Mouse (Mus musculus): ENCODE results near the gene AI854703.

AI854703 gene

DNA sequence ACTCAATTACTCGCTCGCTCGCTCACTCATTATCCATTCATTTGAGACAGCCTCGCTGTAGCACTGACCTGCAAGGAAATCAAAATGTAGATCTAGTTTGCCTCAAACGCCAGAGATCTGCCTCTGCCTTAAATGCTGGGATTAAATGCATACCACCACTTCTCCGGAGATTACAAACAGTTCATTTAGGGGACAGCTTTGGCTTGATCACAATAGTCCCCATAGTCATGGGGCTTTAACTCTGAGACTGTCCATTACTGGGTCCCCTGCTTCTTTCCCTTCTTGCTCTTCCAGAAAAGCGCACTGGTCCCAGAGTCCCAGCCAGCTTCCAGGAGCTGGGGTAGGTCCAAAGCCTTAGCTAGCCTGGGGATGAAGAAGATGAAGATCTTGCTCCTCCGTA, at the start of gene AI854703:
TSS of gene AI854703 (plus strand) at position 301 of the 400 bp plus-strand sequence.
- in situ Hi-C loops (cut with MboI, MseI): no loop called here

GRCm38 (mm10) chr6:48578736-48579135, 47.8 kb upstream of the AI854703 start:
- in situ Hi-C loops (cut with MboI, MseI): no loop called here

DNA sequence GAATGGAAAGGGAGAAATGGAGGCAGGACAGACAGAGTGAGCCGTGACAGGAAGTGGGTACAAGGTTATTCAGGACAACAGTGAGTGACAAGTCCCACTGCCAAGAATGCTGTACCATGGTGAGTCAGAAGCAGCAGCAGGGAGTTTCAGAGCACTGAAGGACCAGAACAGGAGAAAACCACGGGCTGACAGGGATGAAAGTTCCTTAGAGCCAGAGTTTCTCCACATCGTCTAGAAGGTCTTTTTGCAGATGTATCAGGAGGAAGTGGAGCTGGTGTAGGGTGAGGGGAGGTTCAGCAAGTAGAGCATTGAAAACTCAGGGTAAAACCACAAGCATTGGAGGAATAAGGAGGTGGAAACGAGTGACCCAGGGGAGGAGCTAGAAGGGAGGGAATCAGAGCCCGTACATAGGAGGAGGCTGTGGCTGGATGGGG, 47.3 kb upstream of the AI854703 start:
- in situ Hi-C loops (cut with MboI, MseI): no loop called here

DNA sequence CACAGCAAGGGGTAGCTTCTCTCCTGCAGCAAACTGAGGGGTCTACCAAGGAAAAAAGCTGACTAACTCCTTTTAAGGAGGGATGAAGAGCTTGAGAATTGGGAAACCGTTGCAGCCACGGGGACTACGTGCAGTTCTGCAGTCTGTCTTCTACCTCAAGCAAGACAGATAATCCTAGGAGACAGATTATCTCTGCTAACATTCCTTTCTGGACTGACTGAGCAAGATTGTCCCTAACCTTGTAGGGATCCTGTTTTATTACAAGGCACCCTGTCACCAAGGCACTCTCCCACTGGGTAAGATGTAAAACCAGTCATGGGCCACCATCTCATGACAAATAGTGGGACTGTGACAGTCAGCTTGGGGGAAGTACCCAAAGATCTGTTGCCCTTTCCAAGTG, 45.3 kb upstream of the AI854703 start:
- in situ Hi-C loops (cut with MboI, MseI): no loop called here

DNA sequence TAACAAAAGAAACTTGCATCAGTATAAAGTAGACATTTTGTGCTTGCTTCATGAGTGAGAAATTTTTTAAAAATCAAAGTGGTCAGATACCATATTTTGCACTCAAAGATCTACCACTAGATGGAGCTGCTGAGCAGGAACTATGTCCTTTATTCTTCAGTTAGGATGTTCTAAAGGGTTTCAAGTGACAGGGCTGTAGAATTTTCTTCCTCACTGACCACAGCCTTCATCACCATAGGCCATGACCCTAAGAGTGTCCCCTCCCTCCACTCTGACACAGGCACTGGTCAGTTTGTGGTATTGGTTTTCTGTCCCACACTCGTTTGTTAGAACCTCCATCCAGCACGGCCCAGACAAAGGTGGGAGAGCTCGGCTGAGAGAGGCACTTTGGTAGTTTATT, 44.5 kb upstream of the AI854703 start:
- in situ Hi-C loops (cut with MboI, MseI): no loop called here

- in situ Hi-C loops (cut with MboI, MseI): loop anchor here (5.0 kb wide), 1 partner anchor 77 kb away; no protein-coding TSS in a partner anchor
These were observed 37.3 kb upstream of the AI854703 start, which contains the start of gene Gm45021 for GRCm38 (mm10) chr6:48589194-48589750. TSS of gene Gm45021 (plus strand) at chr6:48589610.

DNA sequence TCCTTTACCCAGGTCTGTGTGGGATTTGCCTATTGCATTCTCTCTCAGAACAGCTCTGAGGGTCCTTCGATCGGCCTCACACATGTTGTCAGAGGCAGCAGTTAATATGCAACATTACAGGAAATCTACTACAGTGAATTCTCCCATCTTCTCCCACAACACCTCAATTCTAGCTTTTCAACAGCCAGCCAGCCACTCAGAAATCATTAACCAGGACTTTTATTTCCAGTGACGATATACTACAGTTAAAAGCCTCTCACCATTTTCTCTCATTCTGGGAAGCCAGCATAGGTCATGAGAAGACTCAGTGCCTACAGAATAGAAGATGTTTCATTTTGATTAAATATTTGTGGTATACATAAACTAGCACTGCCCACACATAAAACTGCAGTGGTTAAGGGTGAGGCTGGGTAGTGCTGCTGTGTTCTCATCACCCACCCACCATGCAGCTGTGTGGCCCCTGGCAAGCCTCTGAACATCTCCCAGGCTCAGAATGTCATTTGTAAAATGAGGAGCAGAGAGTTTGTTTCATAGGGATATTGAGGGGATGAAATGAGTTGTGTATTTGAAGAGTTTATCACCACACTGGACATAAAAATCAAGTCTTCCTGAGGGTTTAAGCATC, 35.2 kb upstream of the AI854703 start:
- in situ Hi-C loops (cut with MboI, MseI): no loop called here

GRCm38 (mm10) chr6:48591871-48592270, 34.7 kb upstream of the AI854703 start:
- in situ Hi-C loops (cut with MboI, MseI): no loop called here

DNA sequence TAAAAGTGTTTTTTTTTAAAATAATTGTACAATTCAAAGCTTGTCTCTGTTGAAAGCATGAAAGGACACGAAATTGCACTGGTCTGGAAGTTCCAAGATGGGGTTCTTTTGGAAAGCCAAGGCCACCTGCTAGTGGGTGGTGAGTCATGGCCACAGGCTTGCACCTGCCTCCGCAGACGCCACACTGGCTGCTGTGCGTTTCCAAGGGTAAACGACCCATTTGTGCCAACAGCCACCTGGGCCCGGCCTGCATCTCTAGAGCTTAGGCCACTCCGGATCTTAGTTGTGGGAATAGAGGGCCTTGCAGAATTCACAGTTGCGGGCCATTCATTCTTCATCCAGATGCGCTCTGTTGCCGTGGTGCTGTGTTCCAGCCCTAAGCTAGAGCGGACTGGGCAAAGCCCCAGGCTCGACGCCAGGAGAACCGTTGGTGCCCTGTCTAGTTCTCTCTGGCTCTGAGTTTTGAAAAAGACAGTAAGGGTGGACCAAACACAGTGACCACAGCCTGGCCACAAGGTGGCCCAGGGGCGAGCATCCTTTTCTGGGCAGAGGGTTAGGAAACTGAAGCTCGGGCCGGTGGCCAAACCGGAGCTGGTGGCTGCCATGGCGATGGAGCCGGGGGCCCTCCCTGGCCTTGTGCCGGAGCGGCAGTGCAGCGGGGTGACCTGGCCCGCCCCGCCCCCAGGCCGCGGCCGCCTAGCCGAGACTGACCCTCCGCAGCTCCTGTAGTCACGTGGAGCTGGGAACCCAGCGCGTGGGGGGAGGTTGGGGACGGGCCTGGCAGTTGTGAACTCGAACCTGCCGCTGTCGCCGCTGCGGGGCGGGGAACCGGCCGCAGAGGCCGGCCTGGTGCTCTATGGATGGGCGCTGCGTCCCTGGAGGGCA, 33.2 kb upstream of the AI854703 start, which contains the start of the genes Repin1 and Gm44965:
TSS of gene Repin1 (plus strand) at position 726 of the 885 bp plus-strand sequence.
TSS of gene Gm44965 (plus strand) at position 784 of the 885 bp plus-strand sequence.
- in situ Hi-C loops (cut with MboI, MseI): no loop called here

DNA sequence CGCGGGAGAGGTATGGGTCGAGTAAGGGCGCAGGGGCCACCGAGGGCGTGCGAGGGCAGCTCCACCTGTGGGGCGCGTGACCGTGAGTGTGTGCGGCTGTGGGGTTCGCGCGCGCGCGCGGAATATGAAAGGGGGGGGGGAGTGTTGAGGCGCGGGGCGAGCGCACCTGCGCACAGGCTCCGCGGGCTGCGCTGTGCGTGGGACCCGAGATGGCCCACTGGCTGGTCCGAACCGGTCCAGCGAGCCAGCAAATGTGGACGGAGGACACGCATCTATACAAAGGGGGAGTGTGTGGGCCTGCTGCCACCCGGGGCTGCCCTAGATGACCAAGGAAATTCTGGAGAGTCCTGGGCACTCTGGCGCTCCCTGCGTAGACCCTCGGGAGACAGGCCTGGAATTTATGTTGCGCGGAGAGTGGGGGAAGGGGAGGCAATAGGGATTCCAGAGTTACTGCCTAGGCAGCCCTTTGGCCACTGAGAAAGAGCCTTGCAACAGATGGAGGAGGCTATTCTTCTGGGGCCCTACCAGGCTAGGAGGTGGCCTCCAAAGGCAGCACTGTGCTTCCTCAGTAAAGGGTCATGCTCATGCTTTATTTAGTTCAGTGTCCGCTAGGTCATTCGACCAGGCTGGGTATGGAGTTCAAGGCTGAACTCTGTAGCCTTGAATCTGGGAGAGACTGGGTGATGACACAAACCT, 32.4 kb upstream of the AI854703 start:
- in situ Hi-C loops (cut with MboI, MseI): no loop called here

- in situ Hi-C loops (cut with MboI, MseI): no loop called here
These were observed 31.3 kb upstream of the AI854703 start for GRCm38 (mm10) chr6:48595278-48595677.

DNA sequence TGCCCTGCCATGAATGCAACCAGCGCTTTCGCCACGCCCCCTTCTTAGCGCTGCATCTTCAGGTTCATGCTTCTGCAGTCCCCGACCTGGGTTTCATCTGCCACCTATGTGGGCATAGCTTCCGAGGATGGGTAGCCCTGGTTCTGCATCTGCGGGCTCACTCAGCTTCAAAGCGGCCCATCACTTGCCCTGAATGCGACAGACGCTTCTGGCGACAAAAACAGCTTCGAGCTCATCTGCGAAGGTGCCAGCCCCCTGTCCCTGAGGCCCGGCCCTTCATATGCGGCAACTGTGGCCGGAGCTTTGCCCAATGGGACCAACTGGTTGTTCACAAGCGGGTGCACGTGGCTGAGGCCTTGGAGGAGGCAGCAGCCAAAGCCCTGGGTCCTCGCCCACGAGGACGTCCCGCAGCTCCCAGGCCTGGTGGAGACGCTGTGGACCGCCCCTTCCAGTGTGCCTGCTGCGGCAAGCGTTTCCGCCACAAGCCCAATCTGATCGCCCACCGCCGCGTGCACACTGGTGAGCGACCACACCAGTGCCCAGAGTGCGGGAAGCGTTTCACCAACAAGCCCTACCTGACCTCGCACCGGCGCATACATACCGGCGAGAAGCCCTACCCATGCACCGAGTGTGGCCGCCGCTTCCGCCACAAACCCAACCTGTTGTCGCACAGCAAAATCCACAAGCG, 29.9 kb upstream of the AI854703 start:
- in situ Hi-C loops (cut with MboI, MseI): no loop called here

GRCm38 (mm10) chr6:48597233-48597625, 29.3 kb upstream of the AI854703 start:
- in situ Hi-C loops (cut with MboI, MseI): no loop called here

DNA sequence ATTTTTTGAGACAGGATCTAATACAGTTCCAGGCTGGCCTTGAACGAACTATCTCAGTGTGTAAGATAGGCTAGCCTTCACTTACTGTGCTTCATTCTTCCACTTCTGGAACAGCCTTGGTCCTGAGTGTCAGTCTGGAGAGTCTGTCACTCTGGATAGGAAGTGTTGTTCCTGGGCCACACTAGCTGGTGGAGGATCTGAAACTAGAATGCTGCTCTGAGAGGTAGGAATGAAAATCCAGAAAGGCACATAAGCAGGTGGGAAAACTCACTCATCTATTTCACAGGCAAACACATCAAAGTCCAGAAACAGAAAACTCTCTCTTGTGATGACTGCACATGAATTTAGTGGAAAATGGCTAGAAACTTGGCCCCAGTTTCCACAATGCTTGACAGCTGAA, 26.0 kb upstream of the AI854703 start:
- in situ Hi-C loops (cut with MboI, MseI): no loop called here

- in situ Hi-C loops (cut with MboI, MseI): no loop called here
These were observed 25.1 kb upstream of the AI854703 start, which contains the start of gene Zfp775 for GRCm38 (mm10) chr6:48601271-48602079. TSS of gene Zfp775 (plus strand) at chr6:48602063.

GRCm38 (mm10) chr6:48602080-48602741, 24.4 kb upstream of the AI854703 start:
- in situ Hi-C loops (cut with MboI, MseI): no loop called here

DNA sequence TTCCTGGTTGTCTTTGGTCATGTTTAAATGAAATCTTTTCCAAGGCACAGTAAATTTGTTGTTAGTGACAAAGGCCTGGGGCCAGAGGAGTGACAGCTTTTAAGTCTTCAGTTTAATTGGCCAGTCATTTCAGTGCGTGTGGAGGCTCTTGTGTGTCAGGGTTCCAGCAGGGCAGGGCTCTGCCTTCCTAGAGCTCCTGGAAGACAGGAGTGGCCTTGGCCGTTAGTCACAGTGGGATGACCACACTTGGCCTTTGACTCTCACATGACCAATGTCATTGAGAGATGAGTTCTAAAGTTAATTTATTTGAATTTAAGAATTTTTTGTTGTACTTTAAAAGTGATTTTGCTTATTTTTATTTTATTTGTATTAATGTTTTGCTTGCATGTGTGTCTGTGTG, 18.4 kb upstream of the AI854703 start:
- in situ Hi-C loops (cut with MboI, MseI): no loop called here

DNA sequence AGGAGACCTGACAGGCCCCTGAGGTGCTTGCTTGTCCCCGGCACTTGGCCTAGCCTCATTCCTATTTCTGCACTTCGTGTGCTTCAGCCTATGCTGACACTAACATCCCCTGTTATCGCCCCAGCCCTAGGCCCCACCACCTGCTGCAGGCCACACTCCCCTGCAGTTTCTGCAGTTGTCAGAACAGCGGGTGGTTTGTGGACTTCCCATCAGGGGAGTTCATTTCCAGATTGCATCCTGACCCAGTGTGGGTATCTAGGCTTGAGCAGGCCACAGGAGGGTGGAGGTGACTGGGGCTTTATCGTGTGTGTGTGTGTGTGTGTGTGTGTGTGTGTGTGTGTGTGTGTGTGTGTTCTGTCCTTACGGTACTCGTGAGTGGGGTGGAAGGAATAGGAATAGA, 17.1 kb upstream of the AI854703 start:
- in situ Hi-C loops (cut with MboI, MseI): no loop called here

- in situ Hi-C loops (cut with MboI, MseI): no loop called here
These were observed 15.9 kb upstream of the AI854703 start for GRCm38 (mm10) chr6:48610657-48611056.

- in situ Hi-C loops (cut with MboI, MseI): no loop called here
These were observed 13.1 kb upstream of the AI854703 start for GRCm38 (mm10) chr6:48613464-48613863.

All from T-helper 1 cell (primary cell).